Mouse (Mus musculus): Measurements from ENCODE around the gene Rufy2. TPM values are rescaled to one million over a fixed set of nuclear protein-coding genes. Genes with fewer than 3 reads are reported as not detected.

The Rufy2 gene
- polyA plus RNA-seq, 1 experiment from 2014 or later: 20.6 TPM

DNA sequence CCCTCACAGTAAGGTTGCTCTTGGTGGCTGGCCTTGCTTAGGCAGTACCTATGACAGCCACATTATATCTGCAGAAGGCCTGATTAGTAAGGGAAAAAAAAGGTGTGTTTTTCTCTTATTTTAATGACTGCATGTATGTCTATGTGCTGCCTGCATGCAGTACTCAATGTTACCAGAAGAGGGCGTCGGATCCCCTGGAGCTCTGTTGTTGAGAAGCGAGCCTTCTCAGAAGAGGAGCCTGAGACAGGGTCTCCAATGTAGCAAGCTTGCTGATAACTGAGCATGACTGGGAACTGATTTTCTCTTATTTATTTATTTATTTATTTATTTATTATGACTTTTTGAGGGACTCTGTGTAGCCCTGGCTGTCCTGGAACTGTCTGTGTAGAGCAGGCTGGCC is 7.3 kb downstream of the Rufy2 start:
- Histone ChIP-seq H3K36me3 (peaks cover 98% of the 10 kb centered on the region), H3K4me1 (replicated peaks) (no peaks in the 10 kb centered on the region; the same call in 1 of the 2 replicates), H3K9me3 (no peaks in the 10 kb centered on the region), H3K27ac (no peak overlapping the region), H3K4me3 (no peak overlapping the region), H3K27me3 (ENCODE audit: insufficient read depth, poor library complexity, severe bottlenecking) (no peaks in the 10 kb centered on the region)
- DNase-seq (ENCODE audit: low spot score): peak; percentile 57
- WGBS: 28% methylated on average over 3 of the region's 3 CpGs

DNA sequence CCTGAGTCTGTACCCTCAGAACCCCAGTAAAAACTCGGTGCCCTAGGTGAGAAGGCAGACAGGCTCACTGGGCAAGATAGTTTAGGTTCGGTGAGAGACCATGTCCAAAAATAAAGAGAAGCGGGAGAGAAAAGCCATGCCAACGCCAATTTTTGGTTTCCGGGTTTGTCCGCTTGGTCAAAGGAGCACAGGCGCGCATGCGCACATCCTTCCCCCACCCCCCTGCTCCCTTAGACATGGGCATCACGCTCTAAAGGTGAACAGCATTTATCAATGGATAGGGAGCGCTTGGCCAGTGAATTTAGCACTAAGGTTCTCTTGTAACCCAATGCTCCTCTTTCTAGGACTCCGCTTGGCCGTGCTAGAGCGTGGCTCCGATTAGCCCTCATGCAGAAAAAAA is 10.6 kb downstream of the Rufy2 start:
- no peak for DNase-seq (ENCODE audit: low spot score)
- H3K4me3 ChIP-seq: no peak overlapping the region
- H3K4me1 ChIP-seq (replicated peaks): no peaks in the 10 kb centered on the region; the same call in 1 of the 2 replicates
- no peaks in the 10 kb centered on the region for H3K9me3 ChIP-seq
- no peak overlapping the region for H3K27ac ChIP-seq
- no peaks in the 10 kb centered on the region for H3K27me3 ChIP-seq (ENCODE audit: insufficient read depth, poor library complexity, severe bottlenecking)
- WGBS: 92% methylated on average over 15 of the region's 15 CpGs
- H3K36me3 ChIP-seq: peaks cover 98% of the 10 kb centered on the region

DNA sequence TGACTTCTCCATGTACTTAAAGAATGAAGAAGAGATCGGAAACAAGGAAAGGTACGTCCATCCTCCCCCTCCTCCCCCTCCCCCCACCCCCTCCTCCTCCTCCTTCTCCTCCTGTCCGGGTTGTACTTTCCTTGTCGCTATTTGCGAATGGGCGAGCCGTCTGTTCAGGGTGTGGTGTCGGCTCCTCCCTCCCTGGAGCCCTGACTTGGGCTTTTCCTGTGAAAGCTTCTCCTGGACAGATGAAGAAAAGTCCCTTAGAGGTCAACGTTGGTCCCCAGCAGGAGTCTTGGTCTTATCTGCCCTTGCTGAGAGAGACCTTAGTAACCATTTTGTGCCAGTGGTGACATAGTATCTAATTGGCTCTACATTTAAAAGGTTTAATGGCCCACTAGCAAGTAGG is 14.0 kb downstream of the Rufy2 start:
- Histone ChIP-seq H3K27ac (no peak overlapping the region), H3K27me3 (ENCODE audit: insufficient read depth, poor library complexity, severe bottlenecking) (no peaks in the 10 kb centered on the region), H3K4me1 (replicated peaks) (no peaks in the 10 kb centered on the region; the same call in 1 of the 2 replicates), H3K9me3 (no peaks in the 10 kb centered on the region), H3K36me3 (peaks cover 98% of the 10 kb centered on the region), H3K4me3 (no peak overlapping the region)
- WGBS: 85% methylated on average over 9 of the region's 9 CpGs
- DNase-seq (ENCODE audit: low spot score): no peak

DNA sequence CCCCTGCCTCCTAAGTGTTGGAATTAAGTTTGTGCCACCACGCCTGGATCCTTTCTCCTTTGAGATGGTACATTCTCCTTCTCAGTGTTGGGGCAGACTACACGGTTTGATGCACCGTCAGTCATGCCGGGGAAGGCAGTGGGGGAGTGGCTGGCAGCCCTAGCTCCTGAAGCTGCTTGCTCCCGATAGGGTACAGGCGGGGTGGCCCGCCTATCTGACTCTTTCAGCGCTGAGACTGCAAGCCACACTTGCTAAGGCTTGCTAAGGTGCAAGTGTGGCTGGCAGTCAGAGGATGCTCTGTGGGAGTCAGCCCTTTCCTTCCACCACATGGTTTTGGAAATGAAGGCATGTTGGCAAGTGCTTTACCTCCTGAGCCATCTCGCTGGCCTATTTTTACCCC is 20.6 kb downstream of the Rufy2 start:
- no peaks in the 10 kb centered on the region for H3K4me1 ChIP-seq (replicated peaks)
- H3K27me3 ChIP-seq (ENCODE audit: insufficient read depth, poor library complexity, severe bottlenecking): no peaks in the 10 kb centered on the region
- no peaks in the 10 kb centered on the region for H3K9me3 ChIP-seq
- no peak for DNase-seq (ENCODE audit: low spot score)
- peaks cover 98% of the 10 kb centered on the region for H3K36me3 ChIP-seq
- no peak overlapping the region for H3K27ac ChIP-seq
- no peak overlapping the region for H3K4me3 ChIP-seq
- 62% methylated on average over 9 of the region's 9 CpGs for WGBS

DNA sequence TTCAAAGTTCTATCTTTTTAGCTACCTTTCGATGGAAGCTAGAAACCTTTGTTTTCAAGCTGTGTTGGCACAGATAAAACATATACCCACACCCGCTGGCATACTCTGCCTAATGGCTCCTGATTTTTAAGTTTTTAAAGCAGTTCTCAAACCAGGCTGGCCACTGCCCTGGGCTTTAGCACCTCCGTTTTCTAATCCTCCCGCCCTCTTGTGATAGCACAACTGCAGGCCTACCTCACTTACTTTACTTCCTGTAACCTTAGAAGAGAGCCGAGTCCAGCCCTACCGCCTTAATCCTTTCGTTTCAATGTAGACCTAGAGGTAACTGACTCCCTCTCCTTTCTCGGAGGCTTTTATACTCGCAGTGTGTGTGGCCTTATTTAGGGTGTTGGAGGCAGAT is 23.2 kb downstream of the Rufy2 start:
- DNase-seq (ENCODE audit: low spot score): no peak
- H3K9me3 ChIP-seq: no peaks in the 10 kb centered on the region

DNA sequence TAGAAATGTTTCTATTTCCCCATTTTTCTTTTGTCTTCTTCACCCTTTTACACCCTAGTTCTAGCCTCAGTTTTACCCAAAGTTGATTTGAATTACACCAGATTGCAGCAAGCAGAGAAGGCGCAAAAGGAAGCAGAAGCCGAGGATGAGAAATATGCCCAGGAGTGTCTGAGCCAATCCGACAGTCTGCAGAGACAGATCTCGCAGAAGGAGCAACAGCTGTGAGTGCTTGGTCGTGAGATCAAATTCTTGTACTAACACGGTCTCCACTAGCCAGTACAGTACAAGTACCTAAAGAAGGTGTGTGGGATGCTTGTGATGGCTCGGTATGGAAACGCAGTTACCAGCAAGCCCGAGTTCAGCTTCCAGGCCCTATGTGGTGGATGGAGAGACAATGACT is 24.5 kb downstream of the Rufy2 start:
- Histone ChIP-seq H3K4me1 (replicated peaks) (no peaks in the 10 kb centered on the region), H3K27me3 (ENCODE audit: insufficient read depth, poor library complexity, severe bottlenecking) (no peaks in the 10 kb centered on the region), H3K36me3 (peaks cover 100% of the 10 kb centered on the region), H3K9me3 (no peaks in the 10 kb centered on the region), H3K4me3 (no peak overlapping the region), H3K27ac (no peak overlapping the region)
- DNase-seq (ENCODE audit: low spot score): no peak
- WGBS: 92% methylated on average over 9 of the region's 9 CpGs

More for the DNA sequence above, 23.2 kb downstream of the Rufy2 start:
- 82% methylated on average over 9 of the region's 9 CpGs for WGBS
- Histone ChIP-seq H3K27ac (no peak overlapping the region), H3K36me3 (peaks cover 100% of the 10 kb centered on the region), H3K4me3 (no peak overlapping the region), H3K27me3 (ENCODE audit: insufficient read depth, poor library complexity, severe bottlenecking) (no peaks in the 10 kb centered on the region), H3K4me1 (replicated peaks) (no peaks in the 10 kb centered on the region)

DNA sequence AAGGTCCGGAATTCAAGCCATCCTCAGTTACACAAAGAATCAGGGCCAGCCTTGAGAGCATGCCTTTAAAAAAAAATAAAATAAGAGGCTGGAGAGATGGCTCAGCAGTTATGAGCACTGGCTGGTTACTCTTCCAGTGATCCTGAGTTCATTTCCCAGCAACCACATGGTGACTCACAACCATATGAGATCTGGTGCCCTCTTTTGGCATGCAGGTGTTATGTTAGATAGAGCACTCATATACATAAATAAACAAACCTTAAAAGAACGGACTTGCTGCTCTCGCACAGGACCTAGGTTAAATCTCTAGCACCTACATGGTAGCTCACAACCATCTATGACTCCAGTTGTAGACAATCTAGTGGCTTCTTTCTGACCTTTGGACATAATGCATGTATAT is 28.2 kb downstream of the Rufy2 start:
- Histone ChIP-seq H3K4me1 (replicated peaks) (no peaks in the 10 kb centered on the region), H3K9me3 (no peaks in the 10 kb centered on the region), H3K27me3 (ENCODE audit: insufficient read depth, poor library complexity, severe bottlenecking) (no peaks in the 10 kb centered on the region), H3K27ac (no peak overlapping the region), H3K4me3 (no peak overlapping the region), H3K36me3 (peaks cover 100% of the 10 kb centered on the region)
- WGBS: 83% methylated on average over 3 of the region's 3 CpGs
- no peak for DNase-seq (ENCODE audit: low spot score)

DNA sequence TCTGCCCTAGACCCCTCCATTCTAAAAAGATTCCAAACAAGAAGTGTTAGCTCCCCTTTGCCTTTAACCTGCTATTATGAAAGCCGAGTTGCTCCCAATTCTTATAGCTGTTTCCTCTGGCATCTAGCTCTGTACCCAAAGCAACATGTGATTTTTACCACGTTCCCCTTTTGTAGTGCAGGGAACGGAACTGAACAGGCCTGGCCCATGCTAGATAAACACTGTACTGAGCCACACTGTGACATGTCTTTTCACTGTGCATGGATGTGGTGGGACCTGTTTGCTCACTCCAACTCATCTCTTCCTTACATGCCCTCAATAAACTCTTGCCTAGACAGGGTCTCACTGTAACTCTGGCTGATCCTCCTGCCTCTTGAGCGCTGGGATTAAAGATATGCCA is 30.2 kb downstream of the Rufy2 start:
- no peaks in the 10 kb centered on the region for H3K4me1 ChIP-seq (replicated peaks)
- no peak overlapping the region for H3K4me3 ChIP-seq
- no peak overlapping the region for H3K27ac ChIP-seq
- H3K9me3 ChIP-seq: no peaks in the 10 kb centered on the region
- peaks cover 98% of the 10 kb centered on the region for H3K36me3 ChIP-seq
- DNase-seq (ENCODE audit: low spot score): no peak
- no peaks in the 10 kb centered on the region for H3K27me3 ChIP-seq (ENCODE audit: insufficient read depth, poor library complexity, severe bottlenecking)
- 88% methylated on average over 4 of the region's 4 CpGs for WGBS

DNA sequence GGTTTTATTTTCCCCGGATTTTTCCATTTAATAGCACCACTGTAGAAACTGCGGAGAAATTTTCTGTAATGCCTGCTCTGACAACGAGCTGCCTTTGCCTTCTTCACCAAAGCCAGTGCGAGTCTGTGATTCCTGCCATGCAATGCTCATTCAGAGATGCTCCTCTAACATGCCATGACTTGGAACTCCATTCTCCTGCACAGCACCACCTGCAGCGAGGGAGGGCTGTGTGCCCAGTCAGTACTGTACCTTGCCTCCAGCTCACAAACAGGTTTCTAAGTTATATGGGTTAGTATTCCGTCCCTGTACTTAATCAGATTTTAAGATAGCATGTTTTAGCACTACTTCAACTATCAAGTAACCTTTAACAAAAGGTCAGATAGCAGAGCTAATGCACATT is 31.5 kb downstream of the Rufy2 start:
- no peak overlapping the region for H3K4me3 ChIP-seq
- no peaks in the 10 kb centered on the region for H3K9me3 ChIP-seq
- no peaks in the 10 kb centered on the region for H3K4me1 ChIP-seq (replicated peaks)
- 89% methylated on average over 6 of the region's 6 CpGs for WGBS
- no peaks in the 10 kb centered on the region for H3K27me3 ChIP-seq (ENCODE audit: insufficient read depth, poor library complexity, severe bottlenecking)
- no peak for DNase-seq (ENCODE audit: low spot score)
- H3K36me3 ChIP-seq: peaks cover 98% of the 10 kb centered on the region
- no peak overlapping the region for H3K27ac ChIP-seq

DNA sequence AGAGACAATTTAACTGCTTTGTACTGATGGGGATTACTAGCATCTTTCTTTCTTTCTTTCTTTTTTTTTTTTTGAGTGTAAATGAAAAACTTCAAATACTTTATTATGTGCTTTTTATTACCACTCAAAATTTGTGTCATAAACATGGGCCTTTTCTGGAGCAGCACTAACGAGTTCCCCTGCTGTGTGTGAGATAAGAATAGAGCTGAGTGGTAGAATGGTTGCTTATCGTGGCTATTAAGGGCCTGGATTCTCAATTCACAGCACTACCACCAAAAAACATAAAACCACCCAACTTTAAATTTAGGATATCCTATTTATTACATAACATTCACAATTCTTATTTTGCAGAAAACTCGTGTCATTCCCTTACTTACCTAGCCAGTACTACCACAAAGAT is 33.5 kb downstream of the Rufy2 start:
- 90% methylated on average over 3 of the region's 3 CpGs for WGBS
- DNase-seq (ENCODE audit: low spot score): no peak

DNA sequence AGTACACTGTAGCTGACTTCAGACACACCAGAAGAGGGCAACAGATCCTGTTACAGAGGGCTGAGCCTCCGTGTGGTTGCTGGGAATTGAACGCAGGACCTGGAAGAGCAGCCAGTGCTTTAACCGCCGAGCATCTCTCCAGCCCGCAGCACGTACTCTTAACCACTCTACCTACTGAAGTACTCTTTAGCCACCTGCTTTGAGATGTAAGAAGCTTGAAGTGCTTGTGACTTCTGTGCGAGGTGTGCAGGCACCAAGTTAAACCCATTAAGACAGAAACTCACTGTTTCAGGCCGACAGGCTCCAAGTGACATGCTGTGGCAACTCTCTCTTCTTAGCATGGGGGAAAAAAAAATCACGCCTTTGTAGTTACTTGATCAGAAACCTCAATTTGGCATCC is 34.1 kb downstream of the Rufy2 start:
- WGBS: 92% methylated on average over 9 of the region's 9 CpGs

More for the DNA sequence above, 33.5 kb downstream of the Rufy2 start:
- H3K27me3 ChIP-seq (ENCODE audit: insufficient read depth, poor library complexity, severe bottlenecking): no peaks in the 10 kb centered on the region
- H3K36me3 ChIP-seq: peaks cover 98% of the 10 kb centered on the region
- H3K9me3 ChIP-seq: no peaks in the 10 kb centered on the region
- no peak overlapping the region for H3K4me3 ChIP-seq
- H3K27ac ChIP-seq: no peak overlapping the region
- H3K4me1 ChIP-seq (replicated peaks): no peaks in the 10 kb centered on the region

DNA sequence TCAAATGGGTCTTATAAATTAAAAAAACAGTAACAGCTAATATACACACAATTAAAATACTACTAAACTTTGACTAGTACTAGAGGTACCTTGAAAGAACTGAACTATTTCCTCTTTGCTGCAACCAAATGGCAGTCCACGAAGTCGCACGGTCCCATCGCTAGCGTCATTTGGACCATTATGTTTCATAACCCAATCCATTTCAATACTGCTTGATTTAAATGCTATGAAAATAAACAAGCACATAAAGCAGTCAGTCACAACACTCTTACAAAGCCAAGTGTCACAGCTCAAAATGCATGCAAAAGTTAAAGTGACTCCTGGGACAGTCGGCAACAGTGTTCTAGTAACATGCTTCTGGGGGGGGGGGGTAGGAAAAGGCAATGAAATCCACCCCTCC is 39.3 kb downstream of the Rufy2 start:
- no peak for DNase-seq (ENCODE audit: low spot score)
- WGBS: 94% methylated on average over 6 of the region's 6 CpGs
- H3K4me1 ChIP-seq (replicated peaks): peaks cover 26% of the 10 kb centered on the region
- H3K4me3 ChIP-seq: no peak overlapping the region
- no peak overlapping the region for H3K27ac ChIP-seq
- peaks cover 45% of the 10 kb centered on the region for H3K36me3 ChIP-seq
- H3K9me3 ChIP-seq: no peaks in the 10 kb centered on the region
- H3K27me3 ChIP-seq (ENCODE audit: insufficient read depth, poor library complexity, severe bottlenecking): no peaks in the 10 kb centered on the region

More for the DNA sequence above, 34.1 kb downstream of the Rufy2 start:
- H3K27ac ChIP-seq: no peak overlapping the region
- H3K4me3 ChIP-seq: no peak overlapping the region
- H3K36me3 ChIP-seq: peaks cover 95% of the 10 kb centered on the region
- no peak for DNase-seq (ENCODE audit: low spot score)
- no peaks in the 10 kb centered on the region for H3K9me3 ChIP-seq
- H3K4me1 ChIP-seq (replicated peaks): peaks cover under 1% of the 10 kb centered on the region; the same call in 1 of the 2 replicates
- no peaks in the 10 kb centered on the region for H3K27me3 ChIP-seq (ENCODE audit: insufficient read depth, poor library complexity, severe bottlenecking)

DNA sequence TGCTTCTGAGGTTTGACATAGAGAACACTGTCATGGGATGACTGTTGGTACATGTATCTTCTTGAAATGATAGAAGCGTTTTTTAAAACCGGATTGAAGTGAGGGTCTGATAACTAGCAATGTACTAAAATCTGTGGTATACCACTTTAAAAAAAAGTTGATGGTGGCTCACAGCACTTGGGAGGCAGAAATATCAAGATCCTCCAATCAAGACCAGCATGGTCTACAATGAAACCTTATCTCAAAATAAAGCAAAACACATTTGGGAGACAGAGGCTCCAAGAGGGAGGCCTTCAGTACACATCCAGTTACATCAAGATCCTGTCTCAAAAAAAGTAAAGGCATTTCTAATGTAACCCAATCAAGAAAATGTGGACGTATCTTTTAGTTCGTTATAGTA is 41.7 kb downstream of the Rufy2 start:
- 65% methylated on average over 4 of the region's 4 CpGs for WGBS
- no peaks in the 10 kb centered on the region for H3K27me3 ChIP-seq (ENCODE audit: insufficient read depth, poor library complexity, severe bottlenecking)
- H3K36me3 ChIP-seq: peaks cover 21% of the 10 kb centered on the region
- DNase-seq (ENCODE audit: low spot score): no peak
- H3K4me1 ChIP-seq (replicated peaks): peaks cover 48% of the 10 kb centered on the region
- H3K4me3 ChIP-seq: peak overlapping the region; percentile 95
- peak overlapping the region; percentile 100 for H3K27ac ChIP-seq
- H3K9me3 ChIP-seq: no peaks in the 10 kb centered on the region

DNA sequence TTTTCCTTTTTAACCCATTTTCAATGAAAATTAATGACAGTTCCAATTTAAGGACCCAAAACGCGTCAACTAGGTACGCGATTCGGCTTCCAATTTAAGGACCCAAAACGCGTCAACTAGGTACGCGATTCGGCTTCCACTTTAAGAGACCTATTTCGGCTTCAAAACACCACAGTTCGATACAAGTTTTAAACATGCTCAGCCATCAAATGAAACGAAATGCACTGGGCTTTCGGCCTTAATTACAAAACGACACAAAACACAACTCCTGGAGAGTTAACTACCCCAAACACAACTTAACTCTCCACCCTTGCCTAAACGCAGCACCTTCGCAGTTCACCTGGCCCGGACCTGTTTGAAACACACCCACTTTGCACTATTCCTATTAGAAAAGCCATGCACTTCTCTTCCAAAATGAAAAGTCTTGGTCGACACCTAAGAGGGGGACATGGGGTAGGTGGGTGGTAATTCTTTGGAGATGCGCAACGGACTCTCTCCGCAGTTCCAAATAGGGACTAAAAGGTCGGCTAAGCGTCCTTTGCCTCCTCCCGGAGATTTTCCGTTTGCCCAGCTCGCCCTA is 42.6 kb downstream of the Rufy2 start:
- Histone ChIP-seq H3K9me3 (no peaks in the 10 kb centered on the region), H3K36me3 (peaks cover 12% of the 10 kb centered on the region), H3K4me3 (peak overlapping the region; percentile 95), H3K27ac (peak overlapping the region; percentile 100), H3K4me1 (replicated peaks) (peaks cover 56% of the 10 kb centered on the region), H3K27me3 (ENCODE audit: insufficient read depth, poor library complexity, severe bottlenecking) (no peaks in the 10 kb centered on the region)
- under 1% methylated on average over 27 of the region's 27 CpGs for WGBS
- no peak for DNase-seq (ENCODE audit: low spot score)
